Mouse (Mus musculus) embryo, embryonic 11 days (tissue): ENCODE measurements at regions not wholly inside any gene's neighbourhood (a gene's known extent, or its start where the extent isn't known, plus 50 kb on each side); places are given as distances from the start of the nearest gene placed in this dataset.

ENCODE experiments used
- DNase-seq: peaks from one replicate; pipeline ENCODE4 v3.0.0-alpha.2; 2015

- DNase-seq = no peak
Observed at GRCm38 (mm10) chr2:146625166-146625751, 113.1 kb upstream of the Ralgapa2 start.

- no peak for DNase-seq
Observed at GRCm38 (mm10) chr2:146626531-146626930, 114.4 kb upstream of the Ralgapa2 start.

- no peak for DNase-seq
Observed at GRCm38 (mm10) chr2:146630179-146630578, 118.0 kb upstream of the Ralgapa2 start.

GRCm38 (mm10) chr2:146631098-146631497 lies 119.0 kb upstream of the Ralgapa2 start:
- DNase-seq = no peak

GRCm38 (mm10) chr2:146633329-146634070 lies 121.4 kb upstream of the Ralgapa2 start:
- peak; percentile 85 for DNase-seq

- no peak for DNase-seq
Observed at GRCm38 (mm10) chr2:146637573-146637972, 125.4 kb upstream of the Ralgapa2 start.

- peak; percentile 30 for DNase-seq
Observed at GRCm38 (mm10) chr2:146646237-146646972, 134.3 kb upstream of the Ralgapa2 start.

- no peak for DNase-seq
Observed at GRCm38 (mm10) chr2:146646973-146647282, 134.8 kb upstream of the Ralgapa2 start.

- peak; percentile 3 for DNase-seq
Observed at GRCm38 (mm10) chr2:146661346-146661745, 149.2 kb upstream of the Ralgapa2 start.

- no peak for DNase-seq
Observed at GRCm38 (mm10) chr2:146672761-146673160, 160.6 kb upstream of the Ralgapa2 start.

- no peak for DNase-seq
Observed at GRCm38 (mm10) chr2:146681979-146682378, 169.8 kb upstream of the Ralgapa2 start.

GRCm38 (mm10) chr2:146685854-146686507 lies 169.7 kb upstream of the Kiz start:
- DNase-seq = no peak

- no peak for DNase-seq
Observed at GRCm38 (mm10) chr2:146688544-146688943, 167.1 kb upstream of the Kiz start.

- DNase-seq = no peak
Observed at GRCm38 (mm10) chr2:146693484-146693883, 162.2 kb upstream of the Kiz start.

GRCm38 (mm10) chr2:146694041-146694440 lies 161.6 kb upstream of the Kiz start:
- peak; percentile 21 for DNase-seq

- no peak for DNase-seq
Observed at GRCm38 (mm10) chr2:146696277-146696676, 159.4 kb upstream of the Kiz start.

- no peak for DNase-seq
Observed at GRCm38 (mm10) chr2:146696727-146697126, 158.9 kb upstream of the Kiz start.

GRCm38 (mm10) chr2:146710676-146711075 lies 145.0 kb upstream of the Kiz start:
- DNase-seq = no peak

- DNase-seq = no peak
Observed at GRCm38 (mm10) chr2:146721184-146721715, 134.4 kb upstream of the Kiz start.

GRCm38 (mm10) chr2:146722351-146723025 lies 133.2 kb upstream of the Kiz start:
- DNase-seq = peak; percentile 72

GRCm38 (mm10) chr2:146723172-146723571 lies 132.5 kb upstream of the Kiz start:
- DNase-seq = no peak

GRCm38 (mm10) chr2:146723671-146724070 lies 132.0 kb upstream of the Kiz start:
- no peak for DNase-seq
